Mouse (Mus musculus) cerebellum, adult 8-10 months (tissue): ENCODE measurements around the gene Strbp.
"Not testable (repeated sequence)": the region's sequence is repeated elsewhere in the genome, so short reads cannot be mapped to it uniquely, and the experiment has no call there.

Experiments
- DNase-seq: peaks from one replicate; pipeline ENCODE4 v3.0.0; 2022

Gene Strbp

DNA sequence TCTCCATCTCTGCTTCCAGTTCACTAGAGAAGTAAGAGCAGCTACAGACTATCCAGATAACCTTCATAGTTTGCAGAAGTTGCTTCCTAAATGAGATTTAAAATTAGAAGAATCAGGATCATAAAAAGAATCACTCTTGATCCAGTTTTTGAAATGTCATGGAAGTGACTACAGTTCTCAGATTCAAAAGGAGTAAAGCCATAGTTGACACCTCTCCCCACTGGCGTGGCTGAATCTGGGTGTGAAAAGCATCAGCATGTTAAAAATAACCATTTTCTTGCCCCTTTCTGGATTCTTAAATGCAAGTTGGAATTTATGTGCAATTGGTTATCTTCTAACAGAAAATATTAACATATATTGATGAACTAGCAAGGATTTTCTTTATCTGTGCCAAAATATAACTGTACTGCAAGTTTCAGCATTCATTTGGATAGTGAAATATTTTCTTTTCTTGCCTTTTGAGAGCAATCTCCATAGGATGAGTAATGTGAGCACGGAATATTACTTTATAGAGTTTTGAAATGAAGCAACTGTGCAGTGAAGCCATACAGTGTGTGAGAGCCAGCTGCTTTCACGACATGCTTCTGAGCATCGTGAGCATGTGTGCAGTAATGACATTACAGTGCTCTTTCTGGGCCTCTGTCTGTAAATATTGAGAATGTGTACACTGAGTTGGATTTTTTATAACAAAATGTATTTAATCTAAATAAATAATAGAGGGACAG, 184.9 kb downstream of the Strbp start:
- DNase-seq: no peak

DNA sequence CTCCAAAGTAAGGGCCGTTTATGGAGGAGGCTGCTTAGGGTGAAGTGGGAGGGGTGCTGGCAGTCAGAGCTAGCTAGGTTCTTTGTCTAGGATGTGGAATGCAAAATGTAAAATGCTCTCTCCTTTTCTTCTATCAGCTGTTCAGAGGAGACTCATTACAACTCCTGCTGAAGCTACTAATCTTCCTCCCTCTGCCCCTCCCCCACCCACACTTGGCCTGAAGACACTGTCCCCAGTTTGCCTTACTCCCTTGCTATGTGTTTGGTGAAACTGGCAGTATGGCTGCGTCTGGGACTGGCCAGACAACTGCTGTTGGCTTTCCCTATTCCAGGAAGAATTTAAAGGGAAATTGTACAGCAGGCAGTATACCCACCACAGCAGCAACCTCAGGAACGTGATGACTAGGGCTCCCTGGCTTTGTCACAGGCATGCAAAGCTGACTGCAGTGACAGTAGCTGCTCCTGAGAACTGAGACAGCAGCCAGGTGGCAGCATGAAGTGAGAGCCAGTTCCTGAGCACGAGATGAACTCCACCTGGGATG, 186.7 kb downstream of the Strbp start:
- DNase-seq: peak; percentile 56

DNA sequence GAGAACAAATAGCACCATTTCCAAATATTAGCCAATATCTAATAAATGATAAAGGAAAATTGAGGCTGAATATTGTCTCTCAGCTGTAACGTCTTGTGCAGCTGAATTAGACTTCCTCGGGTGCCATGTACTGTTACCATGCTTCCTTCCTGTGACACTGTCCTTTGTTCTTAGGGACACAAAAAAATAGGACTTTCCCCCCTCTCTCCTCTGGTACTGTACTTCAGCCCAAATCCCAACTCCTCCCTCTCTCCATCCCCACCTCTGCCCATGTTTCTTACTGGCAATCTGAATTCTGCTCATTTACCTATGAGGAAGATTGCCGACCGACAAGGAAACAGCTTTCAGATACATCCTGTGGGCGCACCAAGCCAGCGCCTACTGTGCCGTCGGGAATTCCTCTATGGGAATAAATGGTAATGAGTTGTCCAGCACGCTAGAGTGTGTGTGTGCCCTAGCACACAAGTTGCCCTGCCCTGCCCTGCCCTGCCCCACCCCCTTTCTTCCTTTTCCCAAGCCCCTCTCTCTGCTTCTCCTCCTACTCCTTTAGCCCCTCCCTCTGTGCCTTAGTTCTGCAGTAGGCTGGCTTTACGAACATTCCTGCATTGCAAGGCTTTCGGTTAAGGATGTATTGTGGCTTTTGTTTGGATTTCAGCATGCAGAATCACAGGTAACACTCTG, 187.5 kb downstream of the Strbp start, which contains the start of gene Gpr21:
Gene Gpr21 (plus strand): TSS at position 303 of the 681 bp plus-strand sequence.
- DNase-seq: no peak

DNA sequence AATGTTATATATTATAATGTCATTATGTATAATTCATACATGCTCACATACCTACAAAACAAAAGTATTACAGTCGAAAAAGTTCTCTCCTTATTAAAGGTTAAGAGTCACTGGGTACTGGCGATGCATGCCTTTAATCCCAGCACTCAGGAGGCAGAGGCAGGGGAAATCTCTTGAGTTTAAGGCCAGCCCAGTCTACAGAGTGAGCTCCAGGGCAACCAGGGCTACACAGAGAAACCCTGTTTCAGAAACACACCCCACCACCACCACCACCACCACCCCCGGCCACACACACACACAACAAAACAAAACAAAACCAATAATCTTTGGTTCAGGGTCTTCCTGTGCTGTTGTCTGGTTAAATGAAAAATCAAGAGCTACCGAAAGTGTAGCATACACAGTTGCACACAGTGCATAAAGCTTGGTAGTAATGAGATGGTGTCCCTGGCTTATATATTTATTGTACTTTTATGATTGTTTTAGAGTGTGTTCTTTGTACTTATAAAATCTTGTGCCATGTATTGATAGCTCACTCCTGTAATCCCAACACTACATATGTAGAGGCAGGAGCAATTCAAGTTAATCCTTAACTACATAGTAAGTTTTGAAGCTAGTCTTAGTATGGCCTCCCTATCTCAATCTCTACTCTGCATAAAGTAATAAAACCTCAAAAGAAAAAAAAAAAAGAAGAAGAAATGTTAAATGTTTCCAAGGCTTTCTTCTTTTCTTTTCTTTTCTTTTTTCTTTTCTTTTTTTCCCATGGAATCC, 192.3 kb downstream of the Strbp start:
- DNase-seq: no peak

DNA sequence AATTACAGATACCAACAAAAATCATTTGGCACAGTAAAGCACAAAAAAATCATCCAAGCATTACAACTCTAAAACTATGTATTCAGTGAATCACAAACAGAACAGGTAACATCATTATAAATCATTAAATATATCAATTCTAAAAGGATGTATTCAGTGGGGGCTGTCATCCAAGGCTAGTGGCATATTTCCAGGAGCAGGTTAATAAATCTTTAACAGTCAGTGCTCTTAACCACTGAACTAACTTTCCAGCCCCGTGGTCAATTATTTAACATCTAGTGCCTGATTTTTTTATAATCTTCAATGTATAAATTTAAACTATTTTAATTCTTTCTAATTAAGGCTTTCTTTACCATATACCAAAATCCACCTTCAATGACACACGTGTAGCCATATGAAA, 197.8 kb downstream of the Strbp start:
- not testable (repeated sequence) for DNase-seq

DNA sequence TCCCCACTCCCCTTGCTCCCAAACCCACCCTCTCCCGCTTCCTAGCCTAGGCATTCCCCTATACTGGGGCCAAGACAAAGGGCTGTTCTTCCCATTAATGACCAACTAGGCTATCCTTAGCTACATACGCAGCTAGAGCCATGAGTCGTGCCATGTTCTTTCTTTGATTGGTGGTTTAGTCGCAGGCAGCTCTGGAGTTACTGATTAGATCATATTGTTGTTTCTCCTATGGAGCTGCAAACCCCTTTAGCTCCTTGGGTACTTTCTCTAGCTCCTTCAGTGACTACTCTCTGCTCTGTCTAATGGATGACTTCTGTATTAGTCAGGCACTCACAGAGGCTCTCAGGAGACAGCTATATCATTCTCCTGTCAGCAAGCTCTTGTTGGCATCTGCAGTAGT, 206.3 kb downstream of the Strbp start:
- DNase-seq: no peak

DNA sequence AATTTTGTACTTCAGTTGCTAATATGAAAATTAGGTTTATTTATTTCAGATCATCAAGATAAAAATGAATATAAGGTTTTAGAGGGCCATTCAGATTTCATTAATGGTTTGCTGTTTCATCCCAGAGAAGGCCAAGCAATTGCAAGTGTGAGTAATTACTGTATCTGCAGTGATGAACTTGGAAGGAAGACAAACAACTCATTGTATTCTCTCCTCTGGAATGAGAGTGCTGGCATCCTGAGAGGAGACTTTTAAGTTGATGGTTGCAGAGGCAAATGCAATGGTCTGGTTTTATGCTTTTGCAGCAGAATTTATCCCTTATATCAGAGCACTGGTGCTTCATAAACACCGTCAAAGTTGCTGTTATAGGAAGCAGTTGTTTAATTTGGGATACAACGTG, 214.7 kb downstream of the Strbp start:
- DNase-seq: no peak

DNA sequence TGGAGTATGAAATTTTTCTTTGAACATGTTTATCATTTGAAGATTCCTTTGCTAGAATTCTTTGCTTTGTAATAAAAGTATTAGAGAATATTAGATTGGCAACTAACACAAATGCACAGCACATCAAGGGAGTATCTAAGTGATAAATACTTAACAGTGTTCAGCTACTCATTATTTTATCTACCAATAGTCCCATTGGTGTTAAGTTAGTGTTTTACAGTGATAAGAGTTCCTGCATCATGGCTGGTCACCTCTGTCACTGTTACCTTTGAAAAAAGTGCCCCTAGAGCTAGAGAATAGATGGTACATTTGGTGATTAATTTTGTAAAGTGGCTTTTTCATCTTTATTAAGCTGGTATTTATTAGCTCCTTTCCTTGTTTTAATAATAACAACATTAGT, 217.3 kb downstream of the Strbp start:
- DNase-seq: no peak

DNA sequence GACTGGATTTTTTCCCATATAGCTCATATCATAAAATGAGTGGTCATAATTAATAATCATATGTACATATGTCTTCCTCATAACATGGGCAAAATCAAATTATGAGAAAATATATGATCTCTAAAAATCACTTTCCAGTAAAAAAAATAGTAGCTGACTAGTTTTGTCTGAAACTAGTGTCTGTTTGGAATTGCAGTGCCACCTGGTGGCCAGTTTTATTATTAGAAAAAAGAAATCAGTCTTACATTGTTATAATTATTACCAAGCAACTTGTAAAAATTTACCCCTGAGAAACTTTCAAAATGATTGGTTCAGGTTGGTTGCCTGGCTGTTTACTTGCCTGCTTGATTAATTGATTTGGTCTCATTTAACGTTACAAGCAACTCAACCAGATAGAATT, 218.3 kb downstream of the Strbp start:
- peak; percentile 29 for DNase-seq

DNA sequence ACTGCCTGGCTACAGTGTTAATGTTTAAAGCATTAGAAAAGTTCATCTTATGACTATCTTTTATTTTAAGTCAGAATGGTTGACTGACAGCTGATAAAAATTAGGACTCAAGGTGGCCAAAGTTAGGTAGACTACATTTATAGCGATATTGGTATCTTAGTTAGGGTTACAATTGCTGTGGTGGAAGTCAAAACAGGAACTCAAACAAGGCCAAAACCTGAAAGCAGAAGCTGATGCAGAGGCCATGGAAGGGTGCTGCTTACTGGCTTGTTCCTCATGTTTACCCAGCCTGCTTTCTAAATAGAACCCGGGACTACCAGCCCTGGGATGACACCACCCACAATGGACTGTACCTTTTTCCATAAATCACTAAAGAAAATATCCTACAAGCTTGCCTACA, 219.5 kb downstream of the Strbp start:
- no peak for DNase-seq

DNA sequence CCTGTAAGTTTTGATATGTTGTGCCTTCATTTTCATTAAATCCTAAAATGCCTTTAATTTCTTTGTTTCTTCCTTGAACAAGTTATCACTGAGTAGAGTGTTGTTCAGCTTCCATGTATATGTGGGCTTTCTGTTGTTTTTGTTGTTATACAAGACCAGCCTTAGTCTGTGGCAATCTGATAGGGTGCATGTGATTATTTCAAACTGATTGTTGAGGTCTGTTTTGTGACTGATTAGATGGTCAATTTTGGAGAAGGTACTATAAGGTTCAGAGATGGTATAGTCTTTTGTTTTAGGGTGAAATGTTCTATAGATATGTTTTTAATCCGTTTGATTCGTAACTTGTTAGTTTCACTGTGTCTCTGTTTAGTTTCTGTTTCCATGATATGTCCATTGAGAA, 223.6 kb downstream of the Strbp start:
- no peak for DNase-seq

DNA sequence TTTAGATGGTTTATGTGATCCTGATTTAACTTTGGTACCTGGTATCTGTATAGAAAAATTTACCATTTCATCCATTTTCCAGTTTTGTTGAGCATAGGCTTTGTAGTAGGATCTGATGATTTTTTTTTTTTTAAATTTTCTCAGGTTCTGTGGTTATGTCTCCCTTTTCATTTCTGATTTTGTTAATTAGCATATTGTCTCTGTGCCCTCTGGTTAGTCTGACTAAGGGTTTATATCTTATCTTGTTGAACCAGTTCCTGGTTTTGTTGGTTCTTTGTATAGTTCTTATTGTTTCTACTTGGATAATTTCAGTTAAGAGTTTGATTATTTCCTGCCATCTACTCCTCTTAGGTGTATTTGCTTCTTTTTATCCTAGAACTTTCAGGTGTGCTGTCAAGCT, 224.1 kb downstream of the Strbp start:
- no peak for DNase-seq

DNA sequence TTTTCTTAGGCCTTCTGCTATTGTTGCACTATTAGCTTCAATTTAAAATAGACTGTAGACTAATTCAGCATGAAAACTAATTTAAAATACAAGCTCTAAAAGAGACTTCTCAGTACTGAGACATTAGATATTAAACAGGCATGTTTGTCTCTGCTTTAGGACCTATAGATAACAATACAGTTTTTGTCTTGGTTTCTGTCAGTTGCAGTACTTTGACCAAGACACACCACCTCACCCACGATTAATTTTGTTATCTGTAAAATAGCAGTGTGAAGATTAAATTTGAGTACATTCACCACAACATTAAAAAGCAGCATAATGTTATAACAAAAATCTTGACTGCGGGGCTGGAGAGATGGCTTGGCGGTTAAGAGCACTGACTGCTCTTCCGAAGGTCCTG, 237.4 kb downstream of the Strbp start:
- no peak for DNase-seq

DNA sequence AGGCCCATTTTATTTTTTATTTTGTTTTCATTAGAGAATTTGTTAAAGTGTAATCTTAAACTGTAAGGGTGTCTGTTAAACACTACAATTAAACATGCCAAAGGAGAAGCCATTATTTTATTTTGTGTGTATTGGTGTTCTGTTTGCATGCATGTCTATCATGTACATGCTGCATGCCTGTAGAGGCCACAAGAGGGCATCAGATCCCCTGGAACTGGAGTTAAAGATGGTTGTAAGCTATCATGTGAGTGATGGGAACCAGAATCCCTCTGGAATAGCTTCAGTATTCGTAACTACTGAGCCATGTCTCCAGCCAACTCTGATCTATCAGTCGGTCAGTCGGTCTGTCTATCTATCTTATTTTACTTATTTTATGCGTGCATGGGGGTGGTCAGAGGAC, 243.0 kb downstream of the Strbp start:
- no peak for DNase-seq

DNA sequence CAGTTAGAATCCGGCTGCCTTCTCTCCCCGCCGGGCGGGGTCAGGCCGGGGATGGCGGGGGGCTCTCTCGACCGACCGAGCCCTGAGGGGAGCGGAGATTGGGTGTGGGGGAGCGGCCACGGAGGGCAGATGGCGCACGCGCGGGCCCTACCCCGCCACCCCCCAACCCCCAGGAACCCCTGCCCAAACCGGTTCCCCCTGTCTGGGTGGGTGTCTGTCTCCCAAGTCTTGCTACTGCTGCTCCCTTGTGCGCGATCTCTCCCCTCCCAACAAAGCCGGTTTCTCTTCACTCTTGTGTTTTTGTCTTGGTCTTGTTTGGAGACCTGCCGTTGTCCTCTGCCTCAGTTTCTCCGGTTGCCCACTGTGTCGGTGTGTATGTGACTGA, 251.3 kb downstream of the Strbp start:
- no peak for DNase-seq

DNA sequence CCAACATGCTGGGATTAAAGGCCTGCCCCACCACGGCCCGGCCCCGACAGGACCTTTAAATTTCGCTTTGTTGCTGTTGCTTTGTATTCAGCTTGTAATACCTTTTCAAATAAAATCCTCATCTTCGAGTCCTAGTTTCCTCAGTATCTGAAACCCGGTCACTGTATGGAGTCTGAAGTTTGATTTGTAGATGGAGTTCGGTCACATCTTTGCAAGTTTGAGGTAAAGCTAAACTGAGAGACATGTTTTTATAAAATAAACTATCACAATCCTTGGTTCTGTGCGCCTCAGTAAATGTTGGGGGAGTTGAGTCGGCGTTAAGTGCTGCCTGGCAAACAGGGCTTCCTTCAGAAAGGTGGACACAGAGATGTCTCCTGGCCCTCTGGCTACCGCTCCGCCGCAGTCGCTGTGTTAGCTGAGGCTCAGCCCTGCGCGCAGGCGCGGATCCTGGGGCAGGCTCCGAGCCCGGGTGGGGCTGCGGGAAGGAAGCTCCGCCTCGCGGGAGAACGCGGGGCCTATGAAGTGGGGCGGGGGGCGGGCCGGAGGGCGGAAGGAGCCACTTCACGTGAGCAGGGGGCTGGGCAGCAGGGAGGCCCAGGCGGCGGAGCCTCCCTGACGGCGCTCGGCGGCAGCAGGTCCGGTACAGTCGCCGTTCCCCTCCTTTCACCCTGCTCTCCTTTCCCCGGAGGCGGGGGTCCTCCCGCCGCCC, 251.8 kb downstream of the Strbp start:
- peak; percentile 90 for DNase-seq

DNA sequence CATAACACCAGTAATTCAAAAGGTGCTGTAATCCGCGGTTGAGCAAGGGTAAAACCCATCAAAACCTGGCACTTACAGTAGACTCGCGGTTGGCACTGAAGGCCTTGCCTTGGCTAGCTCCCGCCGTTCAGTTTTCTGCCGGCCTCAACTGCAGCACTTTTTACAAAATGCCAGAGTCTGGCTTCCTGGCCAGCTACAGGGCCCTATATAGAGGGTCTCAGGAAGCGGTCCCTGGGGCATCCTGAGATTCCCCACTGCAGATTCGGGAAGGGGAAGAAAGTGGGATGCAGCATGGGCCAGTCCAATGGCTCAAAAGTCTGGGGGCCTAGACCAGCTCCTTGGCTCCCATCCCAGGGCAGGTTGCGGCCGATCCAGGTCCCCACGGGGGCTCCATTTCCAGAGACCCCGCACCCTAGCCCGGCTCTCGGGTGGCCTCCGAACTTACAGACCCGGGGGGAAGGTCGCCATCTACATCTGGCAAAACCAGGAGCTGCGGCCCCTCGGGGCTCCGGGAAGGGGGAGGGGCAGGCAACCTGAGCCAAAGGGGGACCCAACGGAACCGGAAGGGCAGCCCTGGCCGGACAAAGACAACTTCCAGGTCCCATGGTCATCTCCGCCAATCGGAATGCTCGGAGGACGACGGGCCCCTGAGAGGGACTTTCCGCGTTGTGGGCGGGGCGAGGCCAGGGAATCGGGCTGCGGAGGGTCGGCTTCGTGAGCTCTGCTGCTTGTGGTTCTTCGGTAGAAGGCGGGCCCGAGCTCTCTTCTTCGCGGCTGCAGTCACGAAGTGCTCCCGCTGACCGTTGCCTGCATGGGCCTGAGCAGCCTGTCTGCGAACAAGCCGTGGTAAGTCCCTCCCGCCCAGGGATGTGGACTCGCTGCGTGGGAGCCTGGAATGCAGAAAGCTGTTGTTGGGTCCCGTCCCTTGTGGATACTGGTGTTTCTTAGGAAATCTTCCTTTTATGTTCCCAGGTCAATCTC, 260.8 kb downstream of the Strbp start, which contains the start of the genes Zbtb26, Zbtb6 and Rabgap1:
Gene Zbtb26 (minus strand): TSS at position 525 of the 981 bp plus-strand sequence.
Gene Zbtb6 (minus strand): TSS at position 561 of the 981 bp plus-strand sequence.
Gene Rabgap1 (plus strand): TSS at position 669 of the 981 bp plus-strand sequence.
- peak; percentile 94 for DNase-seq
